Mouse (Mus musculus) right cerebral cortex, postnatal 14 days (tissue): Measurements from ENCODE around the gene Pnpla8.
"Not testable (repeated sequence)": the region's sequence is repeated elsewhere in the genome, so short reads cannot be mapped to it uniquely, and the experiment has no call there.

Experiments used
- DNase-seq: peaks from one replicate; pipeline ENCODE4 v3.0.0; 2022

The Pnpla8 gene

GRCm38 (mm10) chr12:44221070-44221469 is at the start of gene Pnpla8:
Gene Pnpla8, plus strand, starts transcription at chr12:44221370.
- not testable (repeated sequence) for DNase-seq

GRCm38 (mm10) chr12:44176331-44177037 is 44.7 kb upstream of the Pnpla8 start:
- DNase-seq: no peak

GRCm38 (mm10) chr12:44177038-44177355 is 44.2 kb upstream of the Pnpla8 start:
- DNase-seq: no peak

GRCm38 (mm10) chr12:44181081-44181982 is 39.8 kb upstream of the Pnpla8 start:
- peak; percentile 63 for DNase-seq

GRCm38 (mm10) chr12:44197873-44198525 is 23.2 kb upstream of the Pnpla8 start:
- no peak for DNase-seq

GRCm38 (mm10) chr12:44209141-44209823 is 11.9 kb upstream of the Pnpla8 start:
- DNase-seq: peak; percentile 34

GRCm38 (mm10) chr12:44209824-44210752 is 11.1 kb upstream of the Pnpla8 start, which contains the start of gene Dnajb9:
Gene Dnajb9, minus strand, starts transcription at chr12:44210326.
- DNase-seq: peak; percentile 99

GRCm38 (mm10) chr12:44211555-44211954 is 9.6 kb upstream of the Pnpla8 start:
- DNase-seq: no peak

GRCm38 (mm10) chr12:44221651-44222356 is 634 bp downstream of the Pnpla8 start:
- DNase-seq: peak; percentile 20

GRCm38 (mm10) chr12:44223044-44223443 is 1.9 kb downstream of the Pnpla8 start:
- DNase-seq: no peak

GRCm38 (mm10) chr12:44224650-44225049 is 3.5 kb downstream of the Pnpla8 start:
- no peak for DNase-seq

GRCm38 (mm10) chr12:44241090-44241489 is 19.9 kb downstream of the Pnpla8 start:
- DNase-seq: no peak

- DNase-seq: no peak
These were observed 21.2 kb downstream of the Pnpla8 start for GRCm38 (mm10) chr12:44242407-44242806.

GRCm38 (mm10) chr12:44245739-44246138 is 24.6 kb downstream of the Pnpla8 start:
- DNase-seq: no peak

GRCm38 (mm10) chr12:44248309-44248977 is 27.3 kb downstream of the Pnpla8 start:
- DNase-seq: no peak

- DNase-seq: no peak
These were observed 41.4 kb downstream of the Pnpla8 start for GRCm38 (mm10) chr12:44262612-44263011.

GRCm38 (mm10) chr12:44265651-44266050 is 44.5 kb downstream of the Pnpla8 start:
- DNase-seq: no peak

GRCm38 (mm10) chr12:44267196-44267595 is 46.0 kb downstream of the Pnpla8 start:
- DNase-seq: no peak

GRCm38 (mm10) chr12:44268728-44269302 is 47.6 kb downstream of the Pnpla8 start:
- DNase-seq: peak; percentile 99

- DNase-seq: peak; percentile 69
These were observed 48.2 kb downstream of the Pnpla8 start for GRCm38 (mm10) chr12:44269311-44269831.
